Mouse (Mus musculus) neural tube, embryonic 12.5 days (tissue): ENCODE results near the gene Arrdc2. TPM values are rescaled to one million over a fixed set of nuclear protein-coding genes. Genes with fewer than 3 reads are reported as not detected.

ENCODE experiments used
- ATAC-seq: fragments of 200-750 bp; cut with Nextera tagmentation; 2 replicates; pipeline ENCODE4 v1.8.0; 2017; ENCODE audit warnings: low read depth, mild to moderate bottlenecking, moderate TSS enrichment, moderate library complexity; ENCODE audit not compliant: low FRiP score
- H3K27ac ChIP-seq: fragments of 300-500 bp; sonication (generic); 2 replicates; pipeline ENCODE4 v1.5.1; 2016
- H3K27me3 ChIP-seq: fragments of 300-500 bp; sonication (generic); replicated peaks from 2 replicates; pipeline ENCODE4 v1.6.1; 2016; ENCODE audit warnings: mild to moderate bottlenecking
- H3K36me3 ChIP-seq: fragments of 300-500 bp; sonication (generic); 2 replicates; pipeline ENCODE4 v1.6.1; 2016; ENCODE audit warnings: mild to moderate bottlenecking
- H3K4me1 ChIP-seq: fragments of 300-500 bp; sonication (generic); 2 replicates; pipeline ENCODE4 v1.6.1; 2016
- H3K4me2 ChIP-seq: fragments of 300-500 bp; sonication (generic); replicated peaks from 2 replicates; pipeline ENCODE4 v1.6.1; 2016; ENCODE audit warnings: mild to moderate bottlenecking
- H3K4me3 ChIP-seq: fragments of 300-500 bp; sonication (generic); 2 replicates; pipeline ENCODE4 v1.5.1; 2016
- H3K9ac ChIP-seq: fragments of 300-500 bp; sonication (generic); 2 replicates; pipeline ENCODE4 v1.6.1; 2016; ENCODE audit warnings: mild to moderate bottlenecking
- H3K9me3 ChIP-seq: fragments of 300-500 bp; sonication (generic); 2 replicates; pipeline ENCODE4 v1.6.1; 2016; ENCODE audit warnings: mild to moderate bottlenecking
- WGBS: fragments of 180-500 bp; shearing (Covaris S2); methylation state at CpG from one replicate; pipeline ENCODE4 v1.1.7; 2016; 5-methylcytosine and 5-hydroxymethylcytosine counted together
- polyA plus RNA-seq: library from polyadenylated mRNA; unstranded; fragments of >200 nt; fragmentation: Nextera tagmentation; extraction: Ambion mirVana; gene quantifications from 2 replicates; pipeline ENCODE4 v1.2.1, GENCODE M21; 2016

Gene Arrdc2
- polyA plus RNA-seq, 1 experiment from 2014 or later, result 10.2 TPM

DNA sequence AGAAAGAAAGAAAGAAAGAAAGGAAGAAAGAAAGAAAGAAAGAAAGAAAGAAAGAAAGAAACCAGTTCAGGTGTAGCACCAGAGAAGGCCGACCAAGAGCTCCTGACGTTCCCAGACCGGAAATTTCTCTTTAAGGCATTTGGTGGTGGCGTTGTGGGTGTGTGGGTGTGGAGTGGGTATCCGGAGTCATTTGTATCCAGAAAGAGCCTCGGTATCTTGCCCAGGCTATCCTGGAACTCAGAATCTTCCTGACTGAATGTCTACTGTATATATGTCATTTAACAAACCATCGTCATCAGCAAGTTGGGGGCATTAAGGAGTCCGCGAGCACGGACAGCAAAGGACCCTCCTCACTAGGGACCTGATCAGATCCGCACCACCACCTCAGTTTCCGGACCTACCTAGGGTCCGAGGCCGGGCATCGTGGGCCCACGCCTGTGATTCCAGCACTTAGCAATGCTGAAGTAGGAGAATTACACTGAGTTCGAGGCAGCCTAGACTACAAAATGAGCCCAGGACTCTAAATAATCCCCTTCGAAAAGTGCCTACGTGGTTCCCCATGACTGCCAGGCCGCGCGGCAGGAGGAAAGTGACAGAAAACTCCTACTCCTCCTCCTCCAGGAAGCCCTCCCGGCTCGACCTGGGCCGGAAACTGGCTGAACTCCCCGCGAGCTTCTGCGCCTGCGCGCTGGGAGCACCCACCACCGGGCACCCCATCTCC lies 33.3 kb upstream of the Arrdc2 start:
- ATAC-seq, result no peak
- peak overlapping the region; percentile 90 for H3K4me2 ChIP-seq
- 7% methylated on average over 31 of the region's 31 CpGs for WGBS
- H3K9me3 ChIP-seq, result no peaks in the 10 kb centered on the region
- H3K4me3 ChIP-seq, result peak overlapping the region; percentile 77
- peaks cover 6% of the 10 kb centered on the region for H3K36me3 ChIP-seq
- peak overlapping the region; percentile 27; the same call in 1 of the 2 replicates for H3K27ac ChIP-seq
- H3K4me1 ChIP-seq, result peaks cover 30% of the 10 kb centered on the region
- H3K9ac ChIP-seq, result peak overlapping the region; percentile 79
- no peaks in the 10 kb centered on the region for H3K27me3 ChIP-seq

DNA sequence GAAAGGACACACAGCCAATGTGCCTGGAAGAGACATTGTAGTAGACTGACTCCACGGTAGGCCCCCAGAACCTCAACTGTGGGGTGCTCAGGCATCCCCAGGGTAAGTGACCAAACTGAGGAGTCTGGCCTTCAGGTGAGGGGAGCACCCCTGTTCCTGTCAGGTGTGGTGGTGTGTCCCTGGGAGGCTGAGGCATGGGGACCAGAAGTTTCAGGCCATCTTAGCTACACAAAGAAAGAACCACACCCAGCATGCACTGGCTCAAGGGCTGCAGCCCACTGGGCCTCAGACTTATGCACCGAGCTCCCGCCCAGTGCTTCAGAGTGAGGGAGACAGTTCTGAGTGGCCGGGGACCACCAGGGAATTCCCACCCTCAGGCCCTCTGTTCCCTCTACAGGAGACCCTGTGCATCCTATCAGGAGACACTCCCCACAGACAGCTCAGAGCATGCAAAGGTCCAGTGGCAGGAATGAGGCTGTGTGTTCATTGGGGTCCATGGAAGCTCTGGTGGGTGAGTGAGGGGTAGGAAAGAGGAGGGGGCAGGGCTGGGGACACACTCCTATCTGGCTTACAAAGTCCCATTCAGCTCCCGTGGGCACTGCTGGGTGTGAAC lies 31.8 kb upstream of the Arrdc2 start:
- H3K36me3 ChIP-seq, result peaks cover 9% of the 10 kb centered on the region
- H3K27ac ChIP-seq, result no peak overlapping the region
- WGBS, result 90% methylated on average over 5 of the region's 5 CpGs
- H3K4me3 ChIP-seq, result no peak overlapping the region
- no peak overlapping the region for H3K9ac ChIP-seq
- H3K27me3 ChIP-seq, result no peaks in the 10 kb centered on the region
- H3K4me1 ChIP-seq, result peaks cover 37% of the 10 kb centered on the region
- peak overlapping the region; percentile 5; the same call in 1 of the 2 replicates for H3K4me2 ChIP-seq
- no peaks in the 10 kb centered on the region for H3K9me3 ChIP-seq
- ATAC-seq, result no peak

DNA sequence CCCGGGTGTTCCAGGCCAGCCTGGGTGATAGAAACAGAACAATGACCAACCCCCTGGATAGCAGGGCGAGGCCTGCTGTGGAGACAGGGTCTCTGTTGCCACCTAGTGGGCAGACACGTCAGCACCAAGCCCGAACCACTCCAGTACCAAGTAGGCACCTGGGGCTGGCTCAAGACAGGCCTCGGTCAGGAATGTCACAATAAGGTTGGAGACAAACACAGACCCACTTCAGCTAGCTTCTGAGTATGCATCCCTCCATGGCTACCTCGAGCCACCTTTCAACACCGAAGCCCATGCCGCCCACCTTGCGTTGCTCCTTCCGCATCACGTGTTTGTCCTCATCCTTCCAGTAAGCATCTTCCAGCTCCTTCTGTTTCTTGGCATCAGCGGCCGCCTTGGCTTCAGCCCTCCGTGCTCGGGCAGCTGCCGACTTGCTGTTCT lies 30.1 kb upstream of the Arrdc2 start:
- peaks cover 47% of the 10 kb centered on the region for H3K4me1 ChIP-seq
- H3K4me2 ChIP-seq, result peak overlapping the region; percentile 48; the same call in 1 of the 2 replicates
- H3K9ac ChIP-seq, result 0 out of 2 replicates have a peak overlapping the region, but pooled peaks have one; percentile 35
- no peak overlapping the region for H3K4me3 ChIP-seq
- H3K9me3 ChIP-seq, result no peaks in the 10 kb centered on the region
- H3K27me3 ChIP-seq, result no peaks in the 10 kb centered on the region
- 0 out of 2 replicates have a peak, but pooled peaks have one; percentile 5 for ATAC-seq
- H3K27ac ChIP-seq, result peak overlapping the region; percentile 46; the same call in 1 of the 2 replicates
- H3K36me3 ChIP-seq, result peaks cover 9% of the 10 kb centered on the region
- WGBS, result 49% methylated on average over 16 of the region's 16 CpGs

DNA sequence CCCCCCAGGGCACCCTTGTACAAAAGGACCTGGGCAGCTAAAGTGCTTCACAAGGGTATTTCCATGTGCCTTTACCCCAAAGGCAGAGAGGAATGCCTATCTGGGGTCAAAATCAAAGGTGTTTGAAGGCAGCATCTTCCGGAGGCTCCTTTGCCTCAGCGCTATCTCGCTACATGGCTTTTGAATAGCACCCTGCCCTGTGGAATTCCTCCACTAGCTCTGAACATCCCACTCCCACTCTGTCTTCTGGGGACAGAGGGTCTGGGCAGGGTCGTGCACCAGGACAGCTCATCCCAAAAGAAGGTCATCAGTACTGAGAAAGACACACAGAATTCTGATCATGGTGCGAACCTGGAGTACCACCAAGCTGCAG lies 29.7 kb upstream of the Arrdc2 start:
- Histone ChIP-seq H3K4me3 (no peak overlapping the region), H3K4me1 (peaks cover 51% of the 10 kb centered on the region), H3K36me3 (peaks cover 9% of the 10 kb centered on the region), H3K9ac (peak overlapping the region; percentile 35; the same call in 1 of the 2 replicates), H3K27ac (peak overlapping the region; percentile 46; the same call in 1 of the 2 replicates), H3K27me3 (no peaks in the 10 kb centered on the region), H3K9me3 (no peaks in the 10 kb centered on the region), H3K4me2 (peak overlapping the region; percentile 48)
- ATAC-seq, result no peak
- WGBS, result 45% methylated on average over 5 of the region's 5 CpGs

DNA sequence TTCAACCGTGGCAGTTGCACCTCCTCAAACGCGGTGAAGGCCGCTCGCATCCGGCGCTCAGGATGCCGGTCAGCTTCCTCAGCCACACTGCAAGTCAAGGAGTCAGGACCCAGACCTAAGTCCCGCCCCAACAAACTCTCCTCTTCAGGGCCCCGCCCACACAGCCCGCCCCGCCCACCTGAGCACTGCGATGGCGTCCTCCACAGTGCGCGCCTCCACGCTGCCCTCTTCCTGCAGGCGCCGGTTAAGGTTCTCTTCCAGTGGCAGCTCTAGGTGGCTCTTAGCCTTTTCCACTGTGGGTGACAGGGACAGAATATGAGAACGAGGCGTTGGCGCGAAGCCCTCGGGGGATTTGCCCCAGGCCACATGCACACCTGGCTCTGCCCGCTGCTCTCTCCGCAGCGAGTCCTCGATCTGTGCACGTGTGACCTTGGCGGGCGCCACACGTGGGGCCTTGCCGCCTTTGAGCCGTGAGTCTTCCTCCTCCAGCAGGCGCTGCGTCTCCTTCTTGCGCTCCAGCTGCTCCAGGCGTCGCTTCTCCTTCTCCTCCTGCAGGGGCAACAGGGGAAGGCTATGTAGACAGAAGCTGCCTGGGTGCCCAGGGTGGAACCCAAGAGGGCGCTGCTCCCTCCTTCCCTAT lies 29.2 kb upstream of the Arrdc2 start:
- peak overlapping the region; percentile 35; the same call in 1 of the 2 replicates for H3K9ac ChIP-seq
- peak overlapping the region; percentile 48 for H3K4me2 ChIP-seq
- ATAC-seq, result no peak

DNA sequence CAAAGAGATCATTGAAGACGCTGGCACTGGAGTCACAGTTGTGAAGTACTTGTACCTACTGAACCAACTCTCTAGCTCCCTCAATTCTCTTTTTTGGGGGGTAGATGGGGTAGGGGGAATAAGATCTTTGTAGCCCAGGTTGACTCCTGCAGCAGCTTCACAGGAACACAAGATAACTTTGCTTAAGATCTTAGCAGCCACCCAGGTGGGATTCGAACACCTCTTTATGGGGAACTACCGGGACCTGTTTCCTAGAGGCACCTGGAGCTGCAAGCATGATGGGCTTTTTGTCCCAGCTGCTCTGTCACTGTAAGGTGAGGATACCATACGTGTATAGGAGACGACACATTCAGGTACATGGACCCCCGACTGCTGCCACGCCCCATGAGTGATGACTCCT lies 27.0 kb upstream of the Arrdc2 start:
- Histone ChIP-seq H3K9me3 (no peaks in the 10 kb centered on the region), H3K4me3 (no peak overlapping the region), H3K4me2 (peak overlapping the region; percentile 62), H3K9ac (no peak overlapping the region), H3K27me3 (peaks cover 9% of the 10 kb centered on the region), H3K27ac (no peak overlapping the region), H3K36me3 (peaks cover 9% of the 10 kb centered on the region), H3K4me1 (peaks cover 63% of the 10 kb centered on the region)
- ATAC-seq, result no peak
- WGBS, result 85% methylated on average over 7 of the region's 7 CpGs

More for the DNA sequence above, 29.2 kb upstream of the Arrdc2 start:
- H3K4me1 ChIP-seq, result peaks cover 56% of the 10 kb centered on the region
- WGBS, result 17% methylated on average over 40 of the region's 40 CpGs
- H3K4me3 ChIP-seq, result no peak overlapping the region
- no peaks in the 10 kb centered on the region for H3K27me3 ChIP-seq
- H3K36me3 ChIP-seq, result peaks cover 9% of the 10 kb centered on the region
- peak overlapping the region; percentile 46; the same call in 1 of the 2 replicates for H3K27ac ChIP-seq
- H3K9me3 ChIP-seq, result no peaks in the 10 kb centered on the region

DNA sequence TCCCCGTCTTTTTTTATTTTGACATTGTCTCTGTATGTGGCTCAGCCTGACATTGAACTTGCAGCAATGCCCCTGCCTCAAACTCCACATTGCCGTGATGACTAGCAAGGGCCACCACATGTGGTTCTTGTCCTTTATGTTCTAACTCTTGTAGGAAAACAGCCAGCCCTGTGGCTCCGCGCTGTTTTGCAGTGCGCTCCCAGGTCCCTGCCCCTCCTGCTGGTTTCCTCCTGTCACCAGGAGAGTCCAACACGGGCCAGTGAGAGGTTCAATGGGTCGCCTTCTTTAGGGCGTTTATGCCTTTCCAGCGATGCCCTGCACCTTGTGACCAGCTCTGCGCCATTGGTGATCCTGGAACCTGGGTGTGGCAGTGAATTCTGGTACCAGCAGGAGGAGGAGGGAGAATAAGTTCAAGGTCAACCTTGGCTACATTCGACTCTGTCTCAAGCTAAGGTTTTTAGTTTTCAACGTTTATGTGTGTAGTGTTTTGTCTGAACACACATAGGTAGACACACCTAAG lies 26.5 kb upstream of the Arrdc2 start:
- 7% methylated on average over 12 of the region's 12 CpGs for WGBS
- Histone ChIP-seq H3K4me1 (peaks cover 65% of the 10 kb centered on the region), H3K4me3 (peak overlapping the region; percentile 50)

DNA sequence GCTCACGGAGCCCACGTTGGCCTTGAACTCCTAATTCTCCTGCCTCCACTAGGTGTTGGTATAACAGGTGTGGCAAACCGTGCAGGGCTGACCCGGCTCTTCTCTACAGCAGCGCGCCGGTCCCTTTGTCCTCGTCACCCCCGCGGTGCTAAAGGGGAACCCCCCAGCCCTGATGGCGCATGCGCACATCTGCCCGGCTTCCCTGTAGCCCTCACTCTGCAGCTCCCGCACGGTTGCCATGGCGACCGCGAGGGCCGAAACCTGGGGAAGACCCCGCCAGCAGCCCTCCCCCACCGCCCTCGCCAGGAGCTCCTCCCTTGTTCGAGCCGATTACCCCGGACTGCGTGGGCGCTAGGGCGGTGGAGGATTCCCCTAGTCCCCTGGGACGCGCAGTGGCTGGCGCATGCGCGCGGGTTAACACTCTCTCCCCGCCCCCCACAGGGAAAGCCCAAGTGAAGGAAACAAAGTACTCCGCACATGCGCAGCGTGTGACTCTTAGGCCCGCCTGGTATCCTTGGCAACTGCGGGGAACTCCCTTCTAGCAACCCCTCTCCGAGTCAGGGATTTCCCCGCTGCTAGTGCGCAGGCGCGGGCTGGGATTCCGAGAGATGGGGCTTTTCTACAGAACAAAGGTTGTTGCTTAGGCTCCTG lies 26.0 kb upstream of the Arrdc2 start:
- Histone ChIP-seq H3K4me1 (peaks cover 65% of the 10 kb centered on the region), H3K36me3 (peaks cover 9% of the 10 kb centered on the region), H3K9ac (peak overlapping the region; percentile 65), H3K27ac (peak overlapping the region; percentile 89), H3K4me3 (peak overlapping the region; percentile 50), H3K4me2 (peak overlapping the region; percentile 62), H3K9me3 (no peaks in the 10 kb centered on the region), H3K27me3 (peaks cover 13% of the 10 kb centered on the region)
- peak; percentile 85 for ATAC-seq
- under 1% methylated on average over 46 of the region's 46 CpGs for WGBS

More for the DNA sequence above, 26.5 kb upstream of the Arrdc2 start:
- peak overlapping the region; percentile 75 for H3K27ac ChIP-seq
- H3K36me3 ChIP-seq, result peaks cover 9% of the 10 kb centered on the region
- peak overlapping the region; percentile 45; the same call in 1 of the 2 replicates for H3K9ac ChIP-seq
- peak; percentile 7 for ATAC-seq
- H3K27me3 ChIP-seq, result peaks cover 13% of the 10 kb centered on the region
- H3K4me2 ChIP-seq, result peak overlapping the region; percentile 62
- H3K9me3 ChIP-seq, result no peaks in the 10 kb centered on the region

DNA sequence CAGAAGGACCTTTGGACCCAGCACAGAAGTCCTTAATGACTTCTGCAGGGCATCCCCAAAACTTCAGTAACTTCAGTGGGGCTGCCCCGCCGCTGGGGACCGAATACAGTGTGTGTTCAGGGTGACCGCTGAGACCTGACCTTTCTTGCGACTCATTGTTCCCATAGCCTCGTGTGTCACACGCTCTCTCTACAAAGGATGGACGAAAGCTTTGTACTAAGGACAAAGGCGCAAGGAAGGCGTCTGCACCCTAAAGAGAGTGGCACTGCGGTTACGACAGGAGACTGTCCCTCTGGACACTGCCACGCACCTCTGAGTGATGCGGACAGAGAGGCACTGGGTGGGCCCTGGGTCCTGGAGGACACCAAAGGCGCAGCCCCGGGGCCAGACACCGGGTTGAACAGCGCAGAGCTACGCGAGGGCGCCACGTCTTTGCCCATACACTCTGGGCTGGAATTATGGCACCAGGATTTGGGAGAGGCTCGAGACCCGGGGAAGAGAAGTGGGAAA lies 25.2 kb upstream of the Arrdc2 start:
- peak; percentile 29 for ATAC-seq
- no peaks in the 10 kb centered on the region for H3K9me3 ChIP-seq
- under 1% methylated on average over 24 of the region's 24 CpGs for WGBS
- peaks cover 64% of the 10 kb centered on the region for H3K4me1 ChIP-seq
- H3K4me3 ChIP-seq, result peak overlapping the region; percentile 50
- H3K4me2 ChIP-seq, result peak overlapping the region; percentile 62
- peaks cover 13% of the 10 kb centered on the region for H3K27me3 ChIP-seq
- peak overlapping the region; percentile 65 for H3K9ac ChIP-seq
- peaks cover 9% of the 10 kb centered on the region for H3K36me3 ChIP-seq
- H3K27ac ChIP-seq, result peak overlapping the region; percentile 89

DNA sequence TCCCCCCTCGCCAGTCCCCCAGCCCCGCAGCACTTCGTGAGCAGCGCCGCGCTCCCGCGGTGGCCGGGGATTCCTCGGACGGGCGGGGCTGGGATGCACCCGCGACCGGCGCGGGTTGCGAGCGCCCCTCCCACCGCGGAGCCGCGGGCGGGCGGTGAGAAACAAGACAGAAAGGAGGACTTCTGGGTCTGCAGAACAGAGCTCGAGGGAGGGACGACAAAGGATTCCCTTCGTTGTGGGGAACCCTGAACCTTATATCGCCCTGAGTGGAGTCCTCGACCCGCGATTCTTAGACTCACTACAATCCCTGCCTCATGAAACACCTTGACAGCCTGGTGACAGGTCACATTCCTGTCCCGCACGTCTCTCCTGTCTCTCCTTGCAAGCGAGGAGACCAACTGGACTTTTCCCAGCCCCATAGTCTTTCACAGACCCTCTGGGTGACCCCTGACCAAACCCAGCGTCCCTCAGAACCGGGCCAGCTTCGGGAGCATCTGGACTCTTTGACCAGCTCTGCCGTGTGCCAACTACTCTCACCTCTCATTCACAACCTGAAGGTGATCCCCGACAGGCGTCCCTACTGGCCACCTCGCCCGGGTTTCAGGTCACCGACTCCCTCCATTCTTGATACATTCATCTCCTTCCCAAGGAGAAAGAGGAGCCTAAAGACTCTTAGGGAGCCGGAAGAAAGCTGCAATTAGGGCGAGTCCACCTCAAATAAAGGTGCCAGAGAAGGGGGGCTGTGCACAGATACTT lies 24.6 kb upstream of the Arrdc2 start:
- no peaks in the 10 kb centered on the region for H3K9me3 ChIP-seq
- H3K9ac ChIP-seq, result peak overlapping the region; percentile 65
- H3K4me3 ChIP-seq, result peak overlapping the region; percentile 50
- H3K27ac ChIP-seq, result peak overlapping the region; percentile 89
- peaks cover 58% of the 10 kb centered on the region for H3K4me1 ChIP-seq
- H3K27me3 ChIP-seq, result peaks cover 13% of the 10 kb centered on the region
- no peak for ATAC-seq
- peaks cover 9% of the 10 kb centered on the region for H3K36me3 ChIP-seq
- H3K4me2 ChIP-seq, result peak overlapping the region; percentile 62
- WGBS, result 1% methylated on average over 46 of the region's 46 CpGs
